Mouse (Mus musculus): ENCODE data around the gene Sstr3. TPM values are rescaled to one million over a fixed set of nuclear protein-coding genes. Genes with fewer than 3 reads are reported as not detected.

Sstr3 gene
- polyA plus RNA-seq, 1 experiment from 2014 or later = 0.09 TPM

- peaks cover 25% of the 10 kb centered on the region for H3K27me3 ChIP-seq
- no peak for TF ChIP-seq CTCF (IDR thresholded peaks at IDR 0.05)
- ChIA-PET POLR2A (no interaction called here), CTCF (interaction anchor here (1.6 kb wide), 1 partner anchor 112 kb away, joined by 4 read pairs; no protein-coding TSS in a partner anchor)
- ATAC-seq = no peak
- DNase-seq (ENCODE audit: low read depth, low spot score) = no peak
- in situ Hi-C loops (cut with MboI; ENCODE audit: low pct_unique_long_range_greater_than_20kb) = loop anchor here (10.0 kb wide), 1 partner anchor 305 kb away; no protein-coding TSS in a partner anchor
Measured at GRCm38 (mm10) chr15:78559141-78559979, 14.9 kb upstream of the Sstr3 start.

- ChIA-PET CTCF (interaction anchor here (1.0 kb wide), 1 partner anchor 22 kb away, joined by 3 read pairs; no protein-coding TSS in a partner anchor), POLR2A (no interaction called here)
- H3K27me3 ChIP-seq = peaks cover 17% of the 10 kb centered on the region
- in situ Hi-C loops (cut with MboI; ENCODE audit: low pct_unique_long_range_greater_than_20kb) = loop anchor here (10.0 kb wide), 1 partner anchor 303 kb away; no protein-coding TSS in a partner anchor
- no peak for TF ChIP-seq CTCF (IDR thresholded peaks at IDR 0.05)
- ATAC-seq (no peak), DNase-seq (ENCODE audit: low read depth, low spot score) (no peak)
Measured at GRCm38 (mm10) chr15:78557693-78558535, 13.4 kb upstream of the Sstr3 start.

GRCm38 (mm10) chr15:78554545-78555313, 10.2 kb upstream of the Sstr3 start:
- in situ Hi-C loops (cut with MboI; ENCODE audit: low pct_unique_long_range_greater_than_20kb) = loop anchor here (10.0 kb wide), 1 partner anchor 300 kb away; no protein-coding TSS in a partner anchor
- ATAC-seq (no peak), DNase-seq (ENCODE audit: low read depth, low spot score) (no peak)
- POLR2A ChIA-PET = no interaction called here
- CTCF ChIA-PET = interaction anchor here (1.2 to 1.7 kb wide), 2 partner anchors 12 to 21 kb away, joined by 3 to 5 read pairs; no protein-coding TSS in a partner anchor
- H3K27me3 ChIP-seq = peaks cover 15% of the 10 kb centered on the region
- no peak for TF ChIP-seq CTCF (IDR thresholded peaks at IDR 0.05)

- no peak for TF ChIP-seq CTCF (IDR thresholded peaks at IDR 0.05)
- POLR2A ChIA-PET = no interaction called here
- ATAC-seq (no peak), DNase-seq (ENCODE audit: low read depth, low spot score) (no peak)
- CTCF ChIA-PET = no interaction called here
- in situ Hi-C loops (cut with MboI; ENCODE audit: low pct_unique_long_range_greater_than_20kb) = loop anchor here (5.0 kb wide), 1 partner anchor 197 kb away; no protein-coding TSS in a partner anchor
- H3K27me3 ChIP-seq = no peaks in the 10 kb centered on the region
Measured at GRCm38 (mm10) chr15:78549189-78549734, 4.8 kb upstream of the Sstr3 start.

GRCm38 (mm10) chr15:78548711-78549110, 4.2 kb upstream of the Sstr3 start:
- no peaks in the 10 kb centered on the region for H3K27me3 ChIP-seq
- ATAC-seq (no peak), DNase-seq (ENCODE audit: low read depth, low spot score) (no peak)
- POLR2A ChIA-PET = no interaction called here
- in situ Hi-C loops (cut with MboI; ENCODE audit: low pct_unique_long_range_greater_than_20kb) = loop anchor here (5.0 kb wide), 1 partner anchor 196 kb away; no protein-coding TSS in a partner anchor
- TF ChIP-seq CTCF (IDR thresholded peaks at IDR 0.05) = no peak
- CTCF ChIA-PET = no interaction called here

- TF ChIP-seq CTCF (IDR thresholded peaks at IDR 0.05) = no peak
- no peak for ATAC-seq
- CTCF ChIA-PET = no interaction called here
- no peak for DNase-seq (ENCODE audit: low read depth, low spot score)
- H3K27me3 ChIP-seq = peaks cover 4% of the 10 kb centered on the region
- in situ Hi-C loops (cut with MboI; ENCODE audit: low pct_unique_long_range_greater_than_20kb) = loop anchor here (5.0 kb wide), 1 partner anchor 196 kb away; no protein-coding TSS in a partner anchor
- POLR2A ChIA-PET = no interaction called here
Measured at GRCm38 (mm10) chr15:78548336-78548665, 3.8 kb upstream of the Sstr3 start.

GRCm38 (mm10) chr15:78547415-78548335, 3.2 kb upstream of the Sstr3 start:
- ATAC-seq = no peak
- TF ChIP-seq CTCF (IDR thresholded peaks at IDR 0.05) = no peak
- in situ Hi-C loops (cut with MboI; ENCODE audit: low pct_unique_long_range_greater_than_20kb) = loop anchor here (5.0 kb wide), 1 partner anchor 195 kb away; no protein-coding TSS in a partner anchor
- DNase-seq (ENCODE audit: low read depth, low spot score) = no peak
- H3K27me3 ChIP-seq = peaks cover 7% of the 10 kb centered on the region
- POLR2A ChIA-PET = no interaction called here
- CTCF ChIA-PET = interaction anchor here (0.7 to 1.2 kb wide), 2 partner anchors 42 to 100 kb away, joined by 3 to 4 read pairs; no protein-coding TSS in a partner anchor

- peaks cover 7% of the 10 kb centered on the region for H3K27me3 ChIP-seq
- POLR2A ChIA-PET = no interaction called here
- CTCF ChIA-PET = interaction anchor here (1.1 kb wide), 1 partner anchor 14 kb away, joined by 4 read pairs; no protein-coding TSS in a partner anchor
- TF ChIP-seq CTCF (IDR thresholded peaks at IDR 0.05) = no peak
- in situ Hi-C loops (cut with MboI; ENCODE audit: low pct_unique_long_range_greater_than_20kb) = loop anchor here (5.0 kb wide), 1 partner anchor 194 kb away; no protein-coding TSS in a partner anchor
- ATAC-seq (no peak), DNase-seq (ENCODE audit: low read depth, low spot score) (no peak)
Measured at GRCm38 (mm10) chr15:78546060-78546459, 1.6 kb upstream of the Sstr3 start.

GRCm38 (mm10) chr15:78544041-78544440, 444 bp downstream of the Sstr3 start:
- no peak for TF ChIP-seq CTCF (IDR thresholded peaks at IDR 0.05)
- ChIA-PET CTCF (interaction anchor here (1.5 kb wide), 1 partner anchor 11 kb away, joined by 3 read pairs; no protein-coding TSS in a partner anchor), POLR2A (no interaction called here)
- in situ Hi-C loops (cut with MboI; ENCODE audit: low pct_unique_long_range_greater_than_20kb) = no loop called here
- ATAC-seq (no peak), DNase-seq (ENCODE audit: low read depth, low spot score) (no peak)
- H3K27me3 ChIP-seq = peaks cover 15% of the 10 kb centered on the region
